Mouse (Mus musculus): ENCODE measurements around the gene Ipo13. TPM values are rescaled to one million over a fixed set of nuclear protein-coding genes. Genes with fewer than 3 reads are reported as not detected.
A peak's percentile ranks its signal among the peaks of the same experiment; 100 is the strongest.

The Ipo13 gene
- polyA plus RNA-seq, 1 experiment from 2014 or later = 37.4 TPM

DNA sequence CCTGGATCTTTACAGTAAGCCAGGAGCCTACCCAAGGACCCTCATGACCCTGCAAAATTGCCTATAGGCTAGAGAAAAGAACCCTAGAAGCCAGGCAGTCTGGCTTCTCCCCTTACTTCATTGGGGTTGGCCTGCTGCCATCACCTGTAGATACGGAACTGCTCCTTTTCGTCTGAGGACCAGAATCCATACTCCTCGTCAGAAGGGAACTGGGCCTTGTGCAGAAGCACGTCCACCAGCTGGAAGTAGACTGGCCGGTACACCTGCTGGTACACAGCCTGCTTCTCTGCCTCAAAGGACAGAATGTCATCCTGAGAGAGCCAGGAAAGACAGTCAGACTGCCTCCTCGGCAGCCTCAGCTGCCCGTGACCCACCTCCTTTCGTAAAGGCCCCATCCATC is 10.0 kb downstream of the Ipo13 start:
- 92% methylated on average over 8 of the region's 8 CpGs for WGBS
- H3K9ac ChIP-seq (ENCODE audit: low read depth, low read length) = no peak overlapping the region
- no peak overlapping the region for H3K27ac ChIP-seq (ENCODE audit: low read length)
- H3K4me2 ChIP-seq (ENCODE audit: low read depth, low read length) = no peak overlapping the region
- no peak overlapping the region for H3K4me3 ChIP-seq (ENCODE audit: low read length)
- H3K27me3 ChIP-seq (replicated peaks; ENCODE audit: control insufficient read depth, insufficient read depth, low read length) = no peaks in the 10 kb centered on the region
- no peaks in the 10 kb centered on the region for H3K9me3 ChIP-seq (ENCODE audit: control insufficient read depth, low read length)
- ATAC-seq = no peak
- H3K36me3 ChIP-seq (ENCODE audit: control insufficient read depth, insufficient read depth, low read length) = peaks cover 23% of the 10 kb centered on the region
- peaks cover 3% of the 10 kb centered on the region; the same call in 1 of the 2 replicates for H3K4me1 ChIP-seq (ENCODE audit: control insufficient read depth, insufficient read depth, low read length)

DNA sequence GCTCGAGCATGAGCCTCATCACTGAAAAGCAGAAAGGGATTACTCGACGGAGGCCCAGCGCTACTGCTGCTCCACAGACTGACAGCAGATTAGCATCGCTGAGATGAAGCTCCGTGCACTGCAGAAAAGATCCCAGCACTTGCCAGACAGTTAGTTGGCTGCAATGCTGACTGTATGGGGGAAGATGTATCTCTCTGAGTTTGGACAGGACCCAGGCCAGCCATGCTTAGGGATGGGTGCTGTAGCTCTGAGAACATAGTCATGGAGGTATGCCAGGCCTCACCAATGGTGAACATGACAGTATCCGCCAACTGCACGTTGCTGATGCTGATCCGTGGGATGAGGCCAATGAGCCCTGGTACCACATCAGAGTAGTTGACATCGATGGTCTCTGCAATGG is 10.7 kb downstream of the Ipo13 start:
- Histone ChIP-seq H3K4me1 (ENCODE audit: control insufficient read depth, insufficient read depth, low read length) (peaks cover 3% of the 10 kb centered on the region; the same call in 1 of the 2 replicates), H3K4me2 (ENCODE audit: low read depth, low read length) (no peak overlapping the region), H3K27me3 (replicated peaks; ENCODE audit: control insufficient read depth, insufficient read depth, low read length) (no peaks in the 10 kb centered on the region), H3K27ac (ENCODE audit: low read length) (no peak overlapping the region), H3K9me3 (ENCODE audit: control insufficient read depth, low read length) (no peaks in the 10 kb centered on the region), H3K4me3 (ENCODE audit: low read length) (no peak overlapping the region), H3K36me3 (ENCODE audit: control insufficient read depth, insufficient read depth, low read length) (peaks cover 23% of the 10 kb centered on the region), H3K9ac (ENCODE audit: low read depth, low read length) (no peak overlapping the region)
- no peak for ATAC-seq
- WGBS = 94% methylated on average over 10 of the region's 10 CpGs

DNA sequence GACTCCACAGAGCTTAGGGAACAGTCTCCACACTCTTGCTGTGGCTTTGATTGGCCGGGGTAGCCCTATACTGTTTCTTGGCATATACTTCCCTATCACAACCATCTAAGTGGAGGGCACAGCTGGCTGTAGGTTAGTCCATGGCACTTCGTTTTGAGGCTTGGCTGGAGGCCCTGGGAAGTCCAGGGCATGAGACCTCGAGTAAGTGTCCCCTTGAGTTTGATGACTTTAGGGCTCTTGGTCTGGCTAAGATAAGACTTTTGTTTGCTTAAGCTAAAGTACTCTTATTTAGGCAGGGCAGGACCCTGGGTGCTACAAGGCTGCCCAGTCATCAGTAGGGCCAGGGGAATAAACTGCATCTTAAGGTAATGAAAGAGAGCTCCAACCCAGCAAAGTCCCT is 16.7 kb downstream of the Ipo13 start:
- no peak overlapping the region for H3K4me3 ChIP-seq (ENCODE audit: low read length)
- no peaks in the 10 kb centered on the region for H3K27me3 ChIP-seq (replicated peaks; ENCODE audit: control insufficient read depth, insufficient read depth, low read length)
- no peak overlapping the region for H3K9ac ChIP-seq (ENCODE audit: low read depth, low read length)
- no peak overlapping the region for H3K27ac ChIP-seq (ENCODE audit: low read length)
- no peak overlapping the region for H3K4me2 ChIP-seq (ENCODE audit: low read depth, low read length)
- H3K36me3 ChIP-seq (ENCODE audit: control insufficient read depth, insufficient read depth, low read length) = peaks cover 18% of the 10 kb centered on the region
- no peak for ATAC-seq
- 71% methylated on average over 3 of the region's 3 CpGs for WGBS
- H3K4me1 ChIP-seq (ENCODE audit: control insufficient read depth, insufficient read depth, low read length) = no peaks in the 10 kb centered on the region
- no peaks in the 10 kb centered on the region for H3K9me3 ChIP-seq (ENCODE audit: control insufficient read depth, low read length)

DNA sequence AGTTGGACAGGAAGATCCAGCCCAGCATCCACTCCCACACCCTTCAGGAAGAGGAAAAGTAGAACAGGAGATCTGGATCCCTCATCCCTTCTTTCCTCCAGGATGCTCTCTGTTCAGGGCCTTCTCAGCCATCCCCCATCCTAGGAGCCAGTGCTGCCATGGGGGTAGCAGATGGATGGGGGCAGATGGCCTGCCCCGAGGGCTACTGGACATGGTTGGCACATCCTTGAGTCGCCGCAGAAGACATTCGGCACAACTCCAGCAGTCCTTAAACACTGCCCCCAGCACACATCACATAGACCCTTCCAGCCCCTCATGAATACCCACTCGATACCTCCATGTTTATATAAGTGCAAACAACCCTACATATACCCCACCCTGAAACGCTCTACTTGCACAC is 18.8 kb downstream of the Ipo13 start:
- Histone ChIP-seq H3K9me3 (ENCODE audit: control insufficient read depth, low read length) (no peaks in the 10 kb centered on the region), H3K27ac (ENCODE audit: low read length) (no peak overlapping the region), H3K27me3 (replicated peaks; ENCODE audit: control insufficient read depth, insufficient read depth, low read length) (no peaks in the 10 kb centered on the region), H3K4me1 (ENCODE audit: control insufficient read depth, insufficient read depth, low read length) (peaks cover 7% of the 10 kb centered on the region), H3K36me3 (ENCODE audit: control insufficient read depth, insufficient read depth, low read length) (0 out of 2 replicates have a peak, but pooled peaks cover 10% of the 10 kb centered on the region), H3K9ac (ENCODE audit: low read depth, low read length) (no peak overlapping the region), H3K4me3 (ENCODE audit: low read length) (no peak overlapping the region), H3K4me2 (ENCODE audit: low read depth, low read length) (no peak overlapping the region)
- no peak for ATAC-seq
- WGBS = 93% methylated on average over 6 of the region's 6 CpGs

DNA sequence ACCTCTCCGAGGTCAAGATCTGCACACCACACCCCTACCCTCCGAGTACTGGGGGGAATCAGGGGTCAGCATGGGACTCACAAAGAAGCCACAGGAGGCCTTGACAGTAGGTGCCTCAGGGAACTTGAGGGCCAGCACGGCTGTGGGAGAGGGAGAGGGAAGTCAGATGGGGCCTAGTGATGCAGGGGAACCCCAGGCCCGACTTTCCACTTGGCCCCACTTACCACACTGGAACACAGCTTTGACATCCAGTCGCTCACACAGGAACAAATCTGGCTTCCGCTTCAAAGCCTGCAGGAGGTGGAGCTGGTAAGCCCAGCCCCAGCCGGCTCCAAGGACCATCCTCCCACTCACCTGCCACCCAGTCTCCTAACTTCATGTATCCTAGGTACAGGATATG is 19.5 kb downstream of the Ipo13 start:
- peaks cover 12% of the 10 kb centered on the region for H3K4me1 ChIP-seq (ENCODE audit: control insufficient read depth, insufficient read depth, low read length)
- no peak overlapping the region for H3K4me3 ChIP-seq (ENCODE audit: low read length)
- WGBS = 84% methylated on average over 7 of the region's 7 CpGs
- H3K27me3 ChIP-seq (replicated peaks; ENCODE audit: control insufficient read depth, insufficient read depth, low read length) = no peaks in the 10 kb centered on the region
- H3K4me2 ChIP-seq (ENCODE audit: low read depth, low read length) = no peak overlapping the region
- H3K9ac ChIP-seq (ENCODE audit: low read depth, low read length) = no peak overlapping the region
- 0 out of 2 replicates have a peak, but pooled peaks cover 4% of the 10 kb centered on the region for H3K36me3 ChIP-seq (ENCODE audit: control insufficient read depth, insufficient read depth, low read length)
- no peak for ATAC-seq
- no peaks in the 10 kb centered on the region for H3K9me3 ChIP-seq (ENCODE audit: control insufficient read depth, low read length)
- H3K27ac ChIP-seq (ENCODE audit: low read length) = no peak overlapping the region

DNA sequence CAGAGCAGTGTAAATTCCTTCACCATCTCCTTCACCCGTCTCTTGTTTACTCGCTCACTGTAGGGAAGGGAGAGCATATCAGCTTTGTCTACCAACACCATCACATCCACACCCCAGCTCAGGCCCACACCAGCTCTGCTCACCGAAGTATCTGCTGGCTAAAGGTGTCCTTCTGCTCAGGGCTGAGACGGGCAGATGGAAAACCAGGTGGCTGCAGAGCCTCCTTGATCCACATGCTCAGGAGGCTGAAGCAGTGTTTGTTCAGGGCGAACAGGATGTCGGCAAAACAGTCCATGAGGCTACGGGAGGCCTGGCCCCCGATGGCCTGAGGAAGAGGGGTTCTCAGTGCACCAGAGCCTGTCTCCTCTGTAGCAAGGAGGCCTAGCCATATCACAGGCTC is 20.2 kb downstream of the Ipo13 start:
- Histone ChIP-seq H3K27ac (ENCODE audit: low read length) (no peak overlapping the region), H3K27me3 (replicated peaks; ENCODE audit: control insufficient read depth, insufficient read depth, low read length) (no peaks in the 10 kb centered on the region), H3K36me3 (ENCODE audit: control insufficient read depth, insufficient read depth, low read length) (no peaks in the 10 kb centered on the region), H3K9ac (ENCODE audit: low read depth, low read length) (no peak overlapping the region), H3K4me1 (ENCODE audit: control insufficient read depth, insufficient read depth, low read length) (peaks cover 12% of the 10 kb centered on the region), H3K4me3 (ENCODE audit: low read length) (no peak overlapping the region), H3K9me3 (ENCODE audit: control insufficient read depth, low read length) (no peaks in the 10 kb centered on the region), H3K4me2 (ENCODE audit: low read depth, low read length) (no peak overlapping the region)
- no peak for ATAC-seq
- 80% methylated on average over 8 of the region's 8 CpGs for WGBS

DNA sequence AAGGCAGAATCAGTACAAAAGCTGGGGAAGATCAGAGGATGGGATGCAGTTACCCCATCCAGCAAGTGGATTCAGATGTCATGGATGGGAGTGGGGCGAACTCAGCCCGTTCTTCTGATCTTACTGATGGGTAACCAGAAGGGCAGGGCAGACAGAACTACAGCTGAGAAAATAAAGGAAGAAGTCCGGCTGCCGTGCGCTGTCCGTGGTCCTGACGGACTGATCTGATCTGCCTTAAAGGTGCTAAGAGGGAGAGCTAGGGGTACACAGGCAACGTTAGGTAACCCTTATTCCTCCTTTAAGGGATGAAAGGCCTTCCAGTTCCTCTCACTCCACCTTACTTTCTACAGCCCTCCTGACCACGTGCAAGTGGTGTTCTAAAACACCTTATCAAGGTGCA is 21.4 kb downstream of the Ipo13 start:
- no peak overlapping the region for H3K9ac ChIP-seq (ENCODE audit: low read depth, low read length)
- no peaks in the 10 kb centered on the region for H3K9me3 ChIP-seq (ENCODE audit: control insufficient read depth, low read length)
- H3K4me3 ChIP-seq (ENCODE audit: low read length) = no peak overlapping the region
- H3K27ac ChIP-seq (ENCODE audit: low read length) = no peak overlapping the region
- H3K27me3 ChIP-seq (replicated peaks; ENCODE audit: control insufficient read depth, insufficient read depth, low read length) = no peaks in the 10 kb centered on the region
- no peak for ATAC-seq
- H3K36me3 ChIP-seq (ENCODE audit: control insufficient read depth, insufficient read depth, low read length) = no peaks in the 10 kb centered on the region
- H3K4me2 ChIP-seq (ENCODE audit: low read depth, low read length) = no peak overlapping the region
- 12% methylated on average over 9 of the region's 9 CpGs for WGBS
- peaks cover 12% of the 10 kb centered on the region for H3K4me1 ChIP-seq (ENCODE audit: control insufficient read depth, insufficient read depth, low read length)

DNA sequence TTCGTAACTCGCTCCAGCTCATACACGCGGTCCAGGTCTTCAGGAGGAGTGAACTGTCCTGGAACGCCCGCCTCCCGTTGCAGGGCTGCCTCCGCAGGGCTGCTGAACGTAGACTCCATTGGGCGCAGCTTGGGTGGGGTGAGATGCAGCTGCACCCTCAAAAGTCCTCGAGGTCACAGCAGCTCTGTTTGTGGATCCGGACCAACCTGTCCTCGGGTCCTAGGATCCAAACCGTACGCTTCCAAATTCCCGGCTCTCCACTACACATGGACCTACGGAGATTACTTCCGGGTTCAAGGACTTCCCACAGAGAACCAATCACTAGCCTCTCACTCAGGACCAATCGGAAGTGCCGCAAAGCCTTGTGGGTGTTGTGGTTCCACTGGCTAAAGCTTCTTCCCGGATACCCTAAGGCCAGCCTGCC is 23.0 kb downstream of the Ipo13 start, which contains the start of gene Dph2:
Gene Dph2 (minus strand): TSS at position 295 of the 424 bp plus-strand sequence.
- Histone ChIP-seq H3K4me1 (ENCODE audit: control insufficient read depth, insufficient read depth, low read length) (peaks cover 16% of the 10 kb centered on the region), H3K27me3 (replicated peaks; ENCODE audit: control insufficient read depth, insufficient read depth, low read length) (no peaks in the 10 kb centered on the region), H3K27ac (ENCODE audit: low read length) (no peak within 1 kb of the TSS), H3K9me3 (ENCODE audit: control insufficient read depth, low read length) (no peaks in the 10 kb centered on the region), H3K4me3 (ENCODE audit: low read length) (peak within 1 kb of the TSS; percentile 85), H3K9ac (ENCODE audit: low read depth, low read length) (peak within 1 kb of the TSS; percentile 72), H3K36me3 (ENCODE audit: control insufficient read depth, insufficient read depth, low read length) (no peaks in the 10 kb centered on the region), H3K4me2 (ENCODE audit: low read depth, low read length) (peak within 1 kb of the TSS; percentile 78)
- peak; percentile 87 for ATAC-seq
- under 1% methylated on average over 21 of the region's 21 CpGs for WGBS

DNA sequence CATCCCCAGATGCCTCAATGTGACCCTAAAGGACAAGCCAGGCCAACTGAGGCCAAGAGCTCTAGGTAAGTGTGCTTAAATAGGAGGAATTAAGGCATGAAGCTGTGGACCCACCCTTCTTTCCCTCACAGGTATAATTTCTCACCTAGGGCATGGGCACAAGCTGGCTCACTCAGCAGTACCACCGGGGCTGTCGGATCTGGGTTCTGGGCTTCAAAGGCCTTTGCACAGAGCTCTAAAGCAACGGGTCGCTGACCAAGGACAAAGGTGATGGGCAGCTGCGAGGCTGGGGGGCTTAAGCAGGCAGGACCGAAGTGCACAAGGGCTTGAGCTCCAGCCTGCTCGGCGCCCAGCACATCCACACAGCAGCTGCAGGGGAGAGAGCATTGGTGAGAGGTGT is 24.0 kb downstream of the Ipo13 start:
- H3K4me3 ChIP-seq (ENCODE audit: low read length) = peak overlapping the region; percentile 85
- H3K9ac ChIP-seq (ENCODE audit: low read depth, low read length) = 0 out of 2 replicates have a peak overlapping the region, but pooled peaks have one; percentile 72

DNA sequence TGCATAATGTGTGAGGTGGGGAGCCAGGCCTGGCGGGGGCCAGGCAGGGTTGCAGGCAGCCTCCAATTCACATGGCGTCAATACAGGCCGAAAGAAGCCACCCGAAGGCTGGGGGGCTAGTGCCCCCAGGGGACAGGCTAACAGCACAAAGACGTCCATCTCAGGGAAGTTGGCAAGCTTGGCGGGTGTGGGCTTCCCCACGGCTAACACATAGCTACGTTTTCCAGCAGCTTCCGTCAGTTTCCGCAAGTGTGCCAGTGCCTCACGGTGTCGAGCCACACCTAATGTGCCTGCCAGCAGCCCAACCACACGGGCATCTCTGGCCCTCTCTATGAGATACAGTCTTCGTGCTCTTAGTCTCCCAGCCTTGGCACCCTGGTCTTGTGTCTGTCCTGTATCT is 24.8 kb downstream of the Ipo13 start:
- Histone ChIP-seq H3K4me1 (ENCODE audit: control insufficient read depth, insufficient read depth, low read length) (peaks cover 26% of the 10 kb centered on the region), H3K4me3 (ENCODE audit: low read length) (no peak overlapping the region), H3K4me2 (ENCODE audit: low read depth, low read length) (no peak overlapping the region), H3K9ac (ENCODE audit: low read depth, low read length) (no peak overlapping the region), H3K36me3 (ENCODE audit: control insufficient read depth, insufficient read depth, low read length) (peaks cover 4% of the 10 kb centered on the region), H3K27ac (ENCODE audit: low read length) (no peak overlapping the region), H3K27me3 (replicated peaks; ENCODE audit: control insufficient read depth, insufficient read depth, low read length) (no peaks in the 10 kb centered on the region), H3K9me3 (ENCODE audit: control insufficient read depth, low read length) (no peaks in the 10 kb centered on the region)
- 92% methylated on average over 14 of the region's 14 CpGs for WGBS
- ATAC-seq = no peak

More for the DNA sequence above, 24.0 kb downstream of the Ipo13 start:
- no peaks in the 10 kb centered on the region for H3K27me3 ChIP-seq (replicated peaks; ENCODE audit: control insufficient read depth, insufficient read depth, low read length)
- no peak overlapping the region for H3K27ac ChIP-seq (ENCODE audit: low read length)
- no peaks in the 10 kb centered on the region for H3K36me3 ChIP-seq (ENCODE audit: control insufficient read depth, insufficient read depth, low read length)
- no peaks in the 10 kb centered on the region for H3K9me3 ChIP-seq (ENCODE audit: control insufficient read depth, low read length)
- peaks cover 26% of the 10 kb centered on the region for H3K4me1 ChIP-seq (ENCODE audit: control insufficient read depth, insufficient read depth, low read length)
- H3K4me2 ChIP-seq (ENCODE audit: low read depth, low read length) = peak overlapping the region; percentile 78
- 87% methylated on average over 8 of the region's 8 CpGs for WGBS
- no peak for ATAC-seq
